Mouse (Mus musculus): ENCODE data around the gene Bzw1.

GRCm38 (mm10) chr1:58403745-58404144 is 11.0 kb downstream of the Bzw1 start:
- TF ChIP-seq CTCF (IDR thresholded peaks at IDR 0.05; ENCODE audit: low read depth) (no peak), EP300 (IDR thresholded peaks at IDR 0.05; ENCODE audit: low read depth) (no peak)

Measured in liver, postnatal 0 days (tissue).